Mouse (Mus musculus): Measurements from ENCODE around the gene Sufu.

Sufu gene

GRCm38 (mm10) chr19:46396686-46397435 lies at the start of gene Sufu:
Gene Sufu (plus strand): TSS chr19:46396896.
- DNase-seq = peak; percentile 99

- no peak for DNase-seq
These were observed 49.5 kb upstream of the Sufu start for GRCm38 (mm10) chr19:46347146-46347545.

- no peak for DNase-seq
These were observed 48.6 kb upstream of the Sufu start for GRCm38 (mm10) chr19:46347936-46348668.

GRCm38 (mm10) chr19:46348761-46349458 lies 47.8 kb upstream of the Sufu start:
- DNase-seq = peak; percentile 66

GRCm38 (mm10) chr19:46349550-46349949 lies 47.1 kb upstream of the Sufu start:
- DNase-seq = no peak

- DNase-seq = no peak
These were observed 46.3 kb upstream of the Sufu start, which contains the start of gene 2310034G01Rik for GRCm38 (mm10) chr19:46350168-46350932. Gene 2310034G01Rik (minus strand): TSS chr19:46350302.

GRCm38 (mm10) chr19:46356701-46357138 lies 40.0 kb upstream of the Sufu start:
- peak; percentile 94 for DNase-seq

GRCm38 (mm10) chr19:46357344-46358280 lies 39.1 kb upstream of the Sufu start:
- DNase-seq = peak; percentile 52

- DNase-seq = no peak
These were observed 38.3 kb upstream of the Sufu start for GRCm38 (mm10) chr19:46358381-46358780.

GRCm38 (mm10) chr19:46362104-46362503 lies 34.6 kb upstream of the Sufu start:
- no peak for DNase-seq

GRCm38 (mm10) chr19:46363294-46364009 lies 33.2 kb upstream of the Sufu start:
- no peak for DNase-seq

- no peak for DNase-seq
These were observed 28.7 kb upstream of the Sufu start for GRCm38 (mm10) chr19:46367798-46368590.

GRCm38 (mm10) chr19:46369204-46369603 lies 27.5 kb upstream of the Sufu start:
- DNase-seq = peak; percentile 54

- peak; percentile 30 for DNase-seq
These were observed 22.1 kb upstream of the Sufu start for GRCm38 (mm10) chr19:46374477-46375088.

- DNase-seq = no peak
These were observed 21.2 kb upstream of the Sufu start for GRCm38 (mm10) chr19:46375489-46375888.

GRCm38 (mm10) chr19:46375891-46376290 lies 20.8 kb upstream of the Sufu start:
- no peak for DNase-seq

- no peak for DNase-seq
These were observed 14.4 kb upstream of the Sufu start for GRCm38 (mm10) chr19:46382275-46382674.

GRCm38 (mm10) chr19:46389872-46390271 lies 6.8 kb upstream of the Sufu start:
- DNase-seq = no peak

GRCm38 (mm10) chr19:46392018-46392417 lies 4.7 kb upstream of the Sufu start:
- DNase-seq = peak; percentile 36
